Mouse (Mus musculus): ENCODE measurements around the gene Trappc13.
A peak's percentile ranks its signal among the peaks of the same experiment; 100 is the strongest.

The Trappc13 gene

GRCm38 (mm10) chr13:104122078-104122840, 56.0 kb downstream of the Trappc13 start:
- DNase-seq (ENCODE audit: extremely low spot score, low read depth, low spot score), result no peak

GRCm38 (mm10) chr13:104114827-104115226, 63.4 kb downstream of the Trappc13 start:
- DNase-seq (ENCODE audit: extremely low spot score, low read depth, low spot score), result no peak

GRCm38 (mm10) chr13:104113782-104114181, 64.5 kb downstream of the Trappc13 start:
- no peak for DNase-seq (ENCODE audit: extremely low spot score, low read depth, low spot score)

GRCm38 (mm10) chr13:104112266-104112900, 65.9 kb downstream of the Trappc13 start:
- no peak for DNase-seq (ENCODE audit: extremely low spot score, low read depth, low spot score)

- no peak for DNase-seq (ENCODE audit: extremely low spot score, low read depth, low spot score)
These were observed 67.7 kb downstream of the Trappc13 start for GRCm38 (mm10) chr13:104110526-104110925.

- DNase-seq (ENCODE audit: extremely low spot score, low read depth, low spot score), result no peak
These were observed 68.3 kb downstream of the Trappc13 start for GRCm38 (mm10) chr13:104109816-104110521.

- DNase-seq (ENCODE audit: extremely low spot score, low read depth, low spot score), result peak; percentile 44
These were observed 68.9 kb downstream of the Trappc13 start, which contains the start of the genes Nln and Sgtb for GRCm38 (mm10) chr13:104109288-104109815. Gene Nln (minus strand): TSS chr13:104109614. Gene Sgtb (plus strand): TSS chr13:104109741.

- peak; percentile 22 for DNase-seq (ENCODE audit: extremely low spot score, low read depth, low spot score)
These were observed 69.5 kb downstream of the Trappc13 start for GRCm38 (mm10) chr13:104108651-104109287.

GRCm38 (mm10) chr13:104101606-104102235, 76.5 kb downstream of the Trappc13 start:
- no peak for DNase-seq (ENCODE audit: extremely low spot score, low read depth, low spot score)

GRCm38 (mm10) chr13:104100416-104100815, 77.9 kb downstream of the Trappc13 start:
- no peak for DNase-seq (ENCODE audit: extremely low spot score, low read depth, low spot score)

GRCm38 (mm10) chr13:104097190-104097589, 81.1 kb downstream of the Trappc13 start:
- DNase-seq (ENCODE audit: extremely low spot score, low read depth, low spot score), result no peak

GRCm38 (mm10) chr13:104095955-104096354, 82.3 kb downstream of the Trappc13 start:
- DNase-seq (ENCODE audit: extremely low spot score, low read depth, low spot score), result no peak

- no peak for DNase-seq (ENCODE audit: extremely low spot score, low read depth, low spot score)
These were observed 83.5 kb downstream of the Trappc13 start for GRCm38 (mm10) chr13:104094531-104095385.
